Mouse (Mus musculus) cerebellum, postnatal 4 days (tissue): ENCODE measurements around the gene Rgs6.

ENCODE experiments used
- DNase-seq, 2 experiments: peaks; one replicate each; pipeline ENCODE4 v3.0.0; 2022; ENCODE audit warnings: low spot score in 2 of 2, mixed read lengths in 1 of 2

The Rgs6 gene

GRCm38 (mm10) chr12:82647876-82648275, 59.8 kb downstream of the Rgs6 start:
- DNase-seq: no peak

DNA sequence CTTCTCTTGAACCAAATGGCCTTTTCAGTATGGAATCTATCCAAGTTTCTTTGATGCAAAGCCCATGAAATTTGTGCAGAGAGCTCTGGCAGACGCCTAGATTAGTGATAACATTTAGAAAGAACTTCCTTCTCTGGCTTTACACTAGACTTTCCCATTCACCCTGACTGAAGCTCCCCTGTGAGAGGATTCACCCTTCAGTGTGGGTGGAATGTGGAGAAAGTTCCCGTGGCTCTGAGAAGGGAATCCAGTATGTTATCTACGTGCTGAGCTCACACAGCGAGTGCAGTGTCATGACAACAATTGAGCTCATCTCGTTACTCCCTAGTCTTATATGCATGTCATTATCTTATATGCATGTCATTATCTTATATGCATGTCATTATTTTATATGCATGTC, 61.9 kb downstream of the Rgs6 start:
- DNase-seq: no peak

DNA sequence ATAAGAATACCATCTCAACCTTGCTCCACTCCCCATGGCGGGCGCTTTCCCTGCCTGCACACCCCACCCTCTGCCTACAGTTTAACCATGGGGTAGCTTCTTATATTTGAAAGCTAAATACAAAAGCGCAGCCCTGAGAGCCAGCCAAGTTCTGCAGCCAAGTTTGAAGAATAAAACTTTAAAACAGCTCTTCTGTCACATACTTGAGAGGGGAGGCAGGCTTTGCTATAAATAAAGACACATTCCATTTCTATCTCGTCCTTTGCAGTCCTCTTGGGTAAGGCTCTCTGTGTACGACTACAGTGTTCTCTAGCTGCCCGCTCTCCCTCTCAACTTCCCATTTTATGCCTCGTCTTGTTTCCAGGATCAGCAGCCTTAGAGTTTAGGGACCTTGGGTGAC, 76.5 kb downstream of the Rgs6 start:
- no peak for DNase-seq

- peak in 1 of 2 experiments; percentile 10 for DNase-seq
These were observed 79.3 kb downstream of the Rgs6 start for GRCm38 (mm10) chr12:82667441-82667840.

DNA sequence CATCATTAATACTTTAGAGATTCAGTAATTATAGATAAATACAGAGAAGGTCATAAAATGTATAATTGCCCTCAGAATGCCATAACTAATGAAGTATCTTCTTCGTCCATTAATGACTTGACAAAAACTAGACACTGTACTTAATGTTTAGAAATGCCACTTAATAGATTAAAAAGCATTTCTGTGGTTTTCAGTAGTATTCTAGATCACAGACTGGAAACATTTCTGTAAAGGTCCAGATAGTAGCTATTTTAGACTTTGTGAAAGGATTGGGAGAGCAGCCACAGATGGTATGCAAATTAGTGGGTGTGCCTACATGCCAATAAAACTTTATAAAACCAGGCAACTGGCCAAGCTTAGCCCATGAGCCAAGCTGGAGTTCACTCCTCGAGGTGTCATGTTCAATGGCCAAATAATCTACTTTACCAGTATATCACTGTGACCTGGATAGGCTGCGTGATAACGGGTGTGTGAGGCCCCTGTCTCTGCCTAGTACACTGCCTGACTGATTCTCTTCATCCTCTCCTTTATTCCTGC, 82.2 kb downstream of the Rgs6 start:
- DNase-seq: no peak

DNA sequence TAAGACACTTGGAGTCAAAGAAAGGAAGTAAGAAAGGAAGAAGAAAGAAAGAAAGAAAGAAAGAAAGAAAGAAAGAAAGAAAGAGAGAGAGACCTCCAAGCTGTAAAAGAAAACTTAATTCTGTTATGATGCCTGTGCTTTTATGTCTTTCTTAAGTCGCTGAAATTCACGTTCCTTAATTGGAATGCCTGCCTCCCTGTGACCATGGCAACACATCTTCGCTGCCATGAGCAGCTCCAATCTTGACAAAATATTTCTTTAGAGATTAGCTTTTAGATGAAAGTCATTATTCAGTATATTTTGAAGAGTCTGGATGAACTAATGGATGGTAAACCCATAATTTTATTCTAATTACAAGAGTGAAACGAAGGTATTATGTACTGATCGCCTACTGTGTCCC, 83.5 kb downstream of the Rgs6 start:
- DNase-seq: no peak

DNA sequence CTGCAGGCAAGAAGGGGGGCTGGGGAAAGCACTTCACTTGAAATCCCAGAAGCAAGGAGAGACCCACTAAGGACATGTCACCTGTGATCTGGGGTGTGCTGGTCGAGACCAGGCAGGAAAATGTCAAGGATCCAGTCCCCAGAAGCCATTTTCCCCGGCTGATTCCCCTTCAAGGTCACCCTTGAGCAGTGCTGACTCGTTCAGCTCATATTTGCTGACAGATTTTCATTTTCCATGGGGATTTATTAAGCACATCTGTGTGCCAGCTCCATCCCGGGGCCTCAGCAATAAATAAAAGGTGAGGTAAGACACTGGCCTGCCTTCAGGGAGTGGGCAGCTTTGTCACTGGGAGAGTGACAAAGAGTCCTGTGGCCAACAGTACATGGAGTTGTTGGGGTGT, 87.0 kb downstream of the Rgs6 start:
- no peak for DNase-seq

GRCm38 (mm10) chr12:82687015-82687414, 98.9 kb downstream of the Rgs6 start:
- DNase-seq: no peak

DNA sequence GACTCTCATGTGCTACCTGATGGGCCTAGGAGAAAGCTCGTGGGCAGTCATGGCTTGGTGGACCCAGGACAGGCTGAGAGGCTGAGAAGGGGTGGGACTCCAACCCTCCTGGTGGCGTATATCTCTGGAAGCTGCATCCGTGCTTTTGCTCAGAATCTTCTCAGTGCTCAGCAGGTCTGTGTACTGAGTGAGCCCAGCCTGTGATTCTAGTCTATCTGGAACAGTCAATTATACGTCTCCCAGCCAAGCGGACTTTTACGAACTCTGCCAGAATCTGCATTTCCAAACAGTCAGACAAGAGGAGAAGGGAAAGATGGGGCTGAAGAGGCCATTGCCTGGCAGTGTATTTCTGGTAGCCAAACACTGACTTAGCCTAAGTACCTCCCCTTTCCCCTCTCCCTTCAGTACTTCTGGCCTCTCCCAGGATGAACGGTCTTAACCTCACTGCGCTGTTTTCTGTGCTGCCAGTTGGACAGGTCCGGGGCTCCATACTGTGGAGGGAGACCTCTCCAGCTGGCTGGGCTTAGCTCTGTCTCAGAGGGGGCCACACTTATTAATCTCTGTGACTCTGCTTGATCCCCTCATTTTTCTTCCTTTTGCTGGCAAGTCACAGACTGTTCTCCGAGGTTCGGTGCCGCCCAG, 110.9 kb downstream of the Rgs6 start:
- DNase-seq: no peak

DNA sequence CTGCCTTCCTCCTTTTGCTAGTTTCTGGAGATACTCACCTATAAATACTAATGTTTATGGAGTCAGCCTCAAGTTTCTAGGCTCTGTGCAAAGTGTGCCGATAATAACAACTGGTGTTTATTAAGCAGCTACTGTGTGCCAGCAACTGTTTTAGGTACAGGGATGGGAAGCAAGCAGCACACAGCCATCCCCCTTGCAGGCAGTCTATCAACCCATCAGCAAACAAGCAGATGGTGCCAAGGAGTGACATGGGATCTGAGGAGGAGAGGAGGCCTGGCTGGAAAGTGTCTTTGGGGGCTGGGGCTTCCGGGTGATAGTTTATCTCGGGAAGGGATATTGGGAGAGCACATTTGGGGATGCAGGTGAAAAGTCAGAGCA, 111.4 kb downstream of the Rgs6 start:
- DNase-seq: no peak

- DNase-seq: no peak
These were observed 112.1 kb downstream of the Rgs6 start for GRCm38 (mm10) chr12:82700241-82700640.

DNA sequence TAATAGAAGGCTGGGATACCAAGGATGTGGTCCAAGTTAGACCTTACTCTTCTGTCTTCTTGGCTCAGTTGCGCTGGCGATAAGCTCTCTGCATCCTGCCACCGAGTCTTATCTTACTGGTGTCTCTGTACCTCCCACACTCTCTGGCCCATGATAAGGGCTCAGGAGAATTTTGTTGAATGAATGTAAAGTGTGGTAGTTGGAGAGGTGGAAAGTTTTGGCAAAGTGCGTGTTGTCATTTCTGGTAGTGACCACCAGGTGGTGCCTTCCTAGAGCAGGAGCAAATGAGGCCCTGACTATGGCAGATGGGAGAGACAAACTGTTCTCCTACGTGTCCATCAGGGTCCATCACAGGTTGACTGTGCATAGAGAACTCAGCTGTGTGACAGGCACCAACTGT, 112.7 kb downstream of the Rgs6 start:
- DNase-seq: peak in 1 of 2 experiments; percentile 14

GRCm38 (mm10) chr12:82701359-82701758, 113.3 kb downstream of the Rgs6 start:
- DNase-seq: no peak

DNA sequence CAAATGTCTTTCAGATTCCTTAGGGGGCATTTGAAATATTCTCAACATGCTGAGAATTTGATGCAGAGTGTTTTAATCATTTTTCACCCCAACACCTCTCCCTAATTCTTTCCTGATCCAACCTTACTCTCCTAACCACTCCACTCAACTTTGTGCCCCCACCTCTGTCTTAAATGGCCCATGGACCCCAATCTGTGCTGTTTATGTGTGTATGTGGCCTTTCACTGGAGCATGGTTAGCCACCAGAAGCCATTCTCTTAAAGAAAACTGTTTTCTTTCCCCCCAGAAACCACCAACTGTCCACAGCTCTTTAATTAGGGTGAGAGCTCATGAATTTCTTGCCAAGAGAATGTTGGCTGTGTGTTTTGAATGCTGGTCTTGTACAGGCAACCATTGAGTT, 122.3 kb downstream of the Rgs6 start:
- no peak for DNase-seq

DNA sequence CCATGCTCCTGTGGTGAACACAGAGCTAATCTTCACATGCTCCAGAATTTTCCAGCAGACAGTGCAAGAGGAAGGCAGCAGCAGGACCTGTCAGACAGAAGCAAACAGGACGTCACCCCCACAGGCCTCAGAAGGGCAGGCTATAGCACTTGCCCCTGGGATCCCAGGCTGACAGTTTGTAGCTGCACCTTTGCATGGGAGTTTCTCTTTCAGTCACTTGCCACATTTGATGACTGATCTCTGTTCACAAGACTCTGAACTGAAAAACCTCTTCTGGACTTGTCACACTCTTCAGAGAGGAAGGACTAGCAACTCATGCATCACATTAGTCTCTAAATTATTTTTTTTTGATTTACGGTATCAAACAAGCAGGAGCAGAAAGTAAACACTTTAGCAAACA, 126.2 kb downstream of the Rgs6 start:
- DNase-seq: no peak

DNA sequence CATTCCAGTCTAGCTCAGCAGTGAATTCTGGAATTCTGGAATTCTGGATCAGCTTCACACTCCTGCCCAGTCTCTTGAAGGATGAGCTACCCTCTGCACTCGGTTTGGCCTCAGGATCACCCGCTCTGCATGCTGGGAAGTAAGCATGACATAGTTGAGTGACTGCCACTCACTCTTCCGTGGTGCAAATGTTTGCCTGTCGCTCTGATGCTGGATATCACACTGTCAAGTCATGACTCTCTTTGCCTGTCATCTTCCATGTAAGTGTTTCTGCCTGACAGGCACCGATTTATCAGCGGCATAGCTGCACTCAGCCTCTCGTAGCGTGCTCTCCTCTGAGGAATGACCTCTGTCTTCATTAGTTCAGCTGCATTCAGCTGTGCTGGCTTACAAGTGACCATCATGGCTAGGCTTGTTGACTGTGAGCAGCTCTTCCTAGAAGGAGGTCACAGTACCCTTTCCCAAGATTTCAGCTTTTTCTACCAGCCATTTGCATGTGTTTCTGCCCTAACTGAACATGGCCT, 135.0 kb downstream of the Rgs6 start:
- no peak for DNase-seq

DNA sequence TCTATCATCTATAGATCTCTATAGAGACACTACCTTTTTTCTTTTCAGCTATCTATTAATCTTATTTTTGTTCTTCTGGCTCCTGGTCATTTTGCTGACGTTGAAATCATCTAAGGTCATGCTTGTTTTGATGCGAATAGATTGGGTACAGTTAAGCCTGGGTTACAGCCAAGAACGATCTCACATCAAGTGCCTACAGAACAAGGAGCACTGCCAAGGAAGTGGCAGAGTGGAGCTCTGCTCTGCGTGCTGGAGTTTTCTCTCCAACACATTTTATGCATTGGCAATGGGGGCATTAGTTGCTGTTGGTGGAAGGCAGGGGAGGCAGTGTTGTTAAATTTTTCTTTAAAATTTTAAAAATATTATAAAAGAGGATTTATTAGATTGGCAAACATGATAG, 138.2 kb downstream of the Rgs6 start:
- DNase-seq: no peak

DNA sequence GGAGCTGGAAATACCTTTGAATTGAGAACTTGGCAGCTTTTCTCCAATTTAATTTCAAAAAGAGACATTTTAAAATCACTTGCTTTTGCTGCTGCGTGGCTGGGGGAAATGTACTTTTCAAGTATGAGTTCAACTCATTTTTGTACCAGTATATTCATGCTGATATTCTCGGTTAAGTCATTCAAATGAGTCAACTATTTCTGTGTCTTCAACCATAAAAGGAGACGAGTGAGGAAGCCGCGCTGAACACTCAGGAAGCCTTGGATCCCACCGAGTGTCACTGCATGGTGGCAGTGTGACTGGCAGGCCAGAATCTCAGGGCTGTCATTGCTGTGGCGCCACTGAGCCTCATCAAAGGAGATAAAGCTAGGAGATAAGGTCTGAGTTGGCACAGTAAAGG, 143.5 kb downstream of the Rgs6 start:
- DNase-seq: no peak

DNA sequence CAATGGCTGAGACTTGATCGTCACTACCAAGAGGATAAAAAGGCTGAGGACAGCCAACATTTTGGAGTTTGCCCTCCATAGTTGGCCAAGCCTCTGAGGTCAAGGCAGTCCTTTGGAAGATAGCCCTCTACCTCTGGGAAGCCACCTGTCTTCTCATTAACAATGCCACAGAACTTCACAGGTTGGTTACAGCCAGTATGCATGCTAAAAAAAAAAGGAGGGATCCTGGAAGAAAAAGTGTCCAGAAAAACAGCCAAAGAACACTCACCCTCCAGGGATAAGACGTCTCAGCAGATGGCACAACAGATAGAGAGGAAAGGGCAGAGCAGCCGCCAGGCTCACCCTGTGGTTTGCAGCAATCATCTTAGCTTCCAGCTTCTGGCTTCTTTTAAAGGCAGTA, 154.9 kb downstream of the Rgs6 start:
- no peak for DNase-seq

DNA sequence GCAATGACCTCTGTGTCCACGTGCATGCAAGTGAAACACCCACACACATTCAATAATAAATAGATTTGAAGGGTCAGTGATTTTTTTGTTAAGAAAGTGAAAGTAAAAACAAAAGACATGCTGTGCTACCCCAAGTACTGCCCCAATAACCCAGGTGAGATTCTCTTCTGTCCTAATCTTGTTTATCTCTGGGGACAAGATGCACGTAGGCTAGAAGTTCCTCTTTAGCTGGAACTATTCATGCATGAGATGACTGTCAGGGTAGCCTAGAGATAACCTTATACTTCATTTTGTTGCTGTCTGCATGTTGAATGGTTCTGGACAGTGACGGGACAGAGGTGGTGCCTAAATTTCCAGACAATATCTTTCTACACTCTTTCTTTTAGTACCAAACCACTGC, 155.9 kb downstream of the Rgs6 start:
- no peak for DNase-seq

DNA sequence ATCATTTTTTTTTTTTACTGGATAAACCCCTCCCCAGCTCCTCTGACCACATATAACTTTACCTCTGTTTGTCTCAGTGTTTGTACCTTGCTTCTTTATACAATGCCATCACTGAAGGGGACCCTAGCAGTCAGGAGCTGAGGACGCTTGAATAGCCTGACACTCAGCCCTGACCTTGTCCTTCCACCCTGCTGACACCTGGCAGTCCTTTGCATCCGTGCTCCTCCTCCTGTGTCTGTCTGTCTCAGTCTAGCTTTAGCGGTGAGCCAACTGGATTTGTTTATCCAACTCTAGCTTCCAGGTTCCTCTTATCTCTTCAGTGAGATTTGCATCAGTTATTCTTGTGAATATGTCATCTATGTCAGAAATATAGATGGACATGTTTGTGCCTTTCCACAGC, 156.7 kb downstream of the Rgs6 start:
- DNase-seq: no peak

DNA sequence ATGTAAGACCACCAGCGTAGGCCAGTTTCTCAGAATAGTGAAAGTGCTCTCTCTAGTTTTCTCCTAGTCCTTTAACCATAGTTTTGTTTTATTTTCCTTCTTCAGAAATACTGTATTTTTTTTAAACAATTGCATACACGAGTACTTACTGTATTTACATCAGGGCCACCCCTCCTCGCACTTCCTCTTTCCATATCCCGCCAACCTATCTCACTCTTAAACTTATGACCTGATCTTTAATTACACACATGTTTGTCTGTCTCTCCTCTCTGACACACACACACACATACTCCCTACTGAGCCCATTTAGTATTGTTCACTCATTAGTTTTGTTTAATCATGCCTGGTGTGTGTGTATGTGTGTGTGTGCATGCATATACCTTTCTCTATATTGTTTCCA, 159.0 kb downstream of the Rgs6 start:
- no peak for DNase-seq

DNA sequence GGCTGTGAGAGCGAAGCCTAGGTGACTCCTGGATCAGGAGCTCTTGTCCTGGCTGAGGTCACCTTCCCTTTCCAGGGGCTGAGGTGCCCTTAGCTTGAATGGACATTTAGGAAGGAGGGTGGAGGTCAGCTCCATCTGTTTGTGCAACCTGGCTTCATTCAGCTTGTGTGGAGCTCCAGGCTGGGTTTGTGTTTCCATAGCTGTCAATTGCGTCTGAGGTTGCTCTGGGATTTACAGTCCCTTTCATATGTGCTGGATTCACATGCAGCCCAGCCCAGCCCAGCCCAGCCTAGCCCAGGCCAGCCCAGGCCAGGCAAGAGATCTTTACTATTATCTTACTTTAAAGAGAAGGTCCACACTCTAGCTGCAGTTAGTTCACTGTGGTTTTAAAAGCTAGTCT, 163.8 kb downstream of the Rgs6 start:
- no peak for DNase-seq

DNA sequence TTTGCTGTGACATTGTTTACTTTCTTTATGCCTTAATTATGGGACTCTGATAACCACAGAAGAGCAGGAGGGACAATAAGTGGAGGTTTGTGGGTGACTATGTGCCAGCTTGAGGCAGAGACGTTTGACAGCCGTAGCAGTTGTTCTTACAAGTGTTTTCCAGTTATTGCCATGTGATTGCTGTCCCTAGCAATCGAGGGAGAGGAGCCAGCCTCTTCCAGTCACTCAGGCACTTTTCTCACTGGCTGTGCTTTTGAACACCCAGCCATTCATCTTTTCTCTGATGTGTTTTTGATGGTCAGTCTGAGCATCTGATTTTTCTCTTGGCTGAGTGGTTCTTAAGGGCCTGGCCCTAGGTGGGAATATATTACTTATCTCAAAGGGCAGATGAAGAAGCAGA, 166.4 kb downstream of the Rgs6 start:
- no peak for DNase-seq
